Mouse (Mus musculus) spleen, adult 2 months (tissue): Measurements from ENCODE around the gene Fam172a.

Source experiments
- CTCF ChIP-seq: fragments of 200-500 bp; IDR thresholded peaks from 2 replicates; pipeline ENCODE4 v1.5.1; 2011; ENCODE audit warnings: mild to moderate bottlenecking, inconsistent platforms; ENCODE audit not compliant: insufficient read depth, insufficient read length, insufficient replicate concordance; ENCODE audit errors: extremely low read depth
- POLR2A ChIP-seq: fragments of 200-500 bp; IDR thresholded peaks from 2 replicates; pipeline ENCODE4 v1.6.1; 2011; ENCODE audit warnings: low read depth, low read length, inconsistent platforms

DNA sequence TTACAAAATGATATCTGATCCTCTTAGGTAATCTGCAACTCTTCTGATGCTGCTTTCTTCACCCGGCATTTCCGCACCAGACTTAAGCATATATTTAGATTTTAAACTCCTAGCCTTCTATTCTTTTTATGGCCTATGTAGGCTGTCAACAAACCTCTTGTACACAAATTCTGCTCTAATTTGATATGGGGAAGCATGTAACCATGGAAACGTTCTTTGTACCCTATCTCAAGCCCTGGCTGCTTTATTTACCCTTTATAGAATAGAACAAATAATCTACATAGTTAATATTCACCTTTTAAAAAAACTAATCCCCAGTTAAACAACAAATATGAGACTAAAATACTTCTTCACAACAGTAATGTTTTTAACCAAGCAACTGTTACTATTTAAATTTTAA is 176.7 kb downstream of the Fam172a start:
- TF ChIP-seq CTCF (no peak), POLR2A (no peak)
